In genomic region chr5:96712799-96713198, GRCm38 (mm10) we compare ENCODE assay signal across 11 mouse cellular contexts.
"Had no signal": no experiment of that assay in that cellular context is flagged by ENCODE, and none has a peak within 500 bp of the region (broad histone marks: within the 10 kb centered on the region; RNA-seq: fewer than 3 reads in every experiment).

No protein-coding gene starts in this region.

- H3K4me2 ChIP-seq: limb, embryonic 12.5 days; liver, embryonic 15.5 days had no signal

- H3K27me3 ChIP-seq: limb, embryonic 12.5 days; liver, embryonic 15.5 days had no signal

- ATAC-seq: intestine, postnatal 0 days had no signal

- DNase-seq: liver; lung, adult 2 months; lung, postnatal 36 days; right cerebral cortex, postnatal 4 days; spleen, adult 18-20 months; thymus, adult 18-20 months; thymus, postnatal 14 days had no signal

- H3K9ac ChIP-seq: limb, embryonic 12.5 days; liver, embryonic 15.5 days had no signal

- H3K4me3 ChIP-seq: layer of hippocampus, adult 2 months; limb, embryonic 12.5 days; liver, embryonic 15.5 days had no signal

- H3K27ac ChIP-seq: layer of hippocampus, adult 2 months; limb, embryonic 12.5 days; liver, embryonic 15.5 days had no signal

- H3K9me3 ChIP-seq: limb, embryonic 12.5 days; liver, embryonic 15.5 days had no signal

- H3K4me1 ChIP-seq: limb, embryonic 12.5 days; liver, embryonic 15.5 days had no signal

- H3K36me3 ChIP-seq: limb, embryonic 12.5 days; liver, embryonic 15.5 days had no signal
